Mouse (Mus musculus) spleen, embryonic (tissue): ENCODE results near the gene Aym1.
"Not testable (repeated sequence)": the region's sequence is repeated elsewhere in the genome, so short reads cannot be mapped to it uniquely, and the experiment has no call there.

Experiments used
- CTCF ChIA-PET: fragments of 350-600 bp; sonication (Branson Sonifier 250); formaldehyde crosslinking; loops from one replicate; lab custom pipeline; 2022; lab: Charles Lee

The Aym1 gene

GRCm38 (mm10) chr5:113352636-113353035 is 4.5 kb upstream of the Aym1 start:
- CTCF ChIA-PET, result no interaction called here

- CTCF ChIA-PET, result no interaction called here
Observed at GRCm38 (mm10) chr5:113354311-113354710, 2.8 kb upstream of the Aym1 start.

GRCm38 (mm10) chr5:113357656-113358055 is 562 bp downstream of the Aym1 start:
- CTCF ChIA-PET, result interaction anchor here (0.6 kb wide), 2 partner anchors 13 to 899 kb away, joined by 3 read pairs; no protein-coding TSS in a partner anchor

GRCm38 (mm10) chr5:113358833-113359232 is 1.7 kb downstream of the Aym1 start:
- CTCF ChIA-PET, result no interaction called here

GRCm38 (mm10) chr5:113361283-113361682 is 4.2 kb downstream of the Aym1 start:
- CTCF ChIA-PET, result no interaction called here

- CTCF ChIA-PET, result no interaction called here
Observed at GRCm38 (mm10) chr5:113362258-113362996, 5.3 kb downstream of the Aym1 start.

- CTCF ChIA-PET, result interaction anchor here (0.6 kb wide), 1 partner anchor 739 kb away, joined by 7 read pairs; no protein-coding TSS in a partner anchor
Observed at GRCm38 (mm10) chr5:113363177-113363576, 6.1 kb downstream of the Aym1 start.

GRCm38 (mm10) chr5:113365921-113366320 is 8.8 kb downstream of the Aym1 start:
- CTCF ChIA-PET, result no interaction called here

GRCm38 (mm10) chr5:113367726-113368125 is 10.6 kb downstream of the Aym1 start:
- CTCF ChIA-PET, result not testable (repeated sequence)

- CTCF ChIA-PET, result no interaction called here
Observed at GRCm38 (mm10) chr5:113369262-113369868, 12.3 kb downstream of the Aym1 start.

GRCm38 (mm10) chr5:113372449-113372848 is 15.4 kb downstream of the Aym1 start:
- CTCF ChIA-PET, result no interaction called here

GRCm38 (mm10) chr5:113372995-113373950 is 16.2 kb downstream of the Aym1 start:
- CTCF ChIA-PET, result no interaction called here

- CTCF ChIA-PET, result interaction anchor here (0.6 kb wide), 1 partner anchor 358 kb away, joined by 3 read pairs; no protein-coding TSS in a partner anchor
Observed at GRCm38 (mm10) chr5:113374290-113374689, 17.2 kb downstream of the Aym1 start.

GRCm38 (mm10) chr5:113375783-113376182 is 18.7 kb downstream of the Aym1 start:
- CTCF ChIA-PET, result interaction anchor here (0.7 to 1.3 kb wide), 2 partner anchors 219 to 349 kb away, joined by 4 read pairs; partner anchors contain the start of gene 1700069L16Rik

- CTCF ChIA-PET, result interaction anchor here (1.3 kb wide), 1 partner anchor 348 kb away, joined by 4 read pairs; the partner anchor contains the start of gene 1700069L16Rik
Observed at GRCm38 (mm10) chr5:113376292-113376691, 19.2 kb downstream of the Aym1 start.

GRCm38 (mm10) chr5:113379416-113379815 is 22.3 kb downstream of the Aym1 start:
- CTCF ChIA-PET, result no interaction called here

- CTCF ChIA-PET, result no interaction called here
Observed at GRCm38 (mm10) chr5:113380553-113380952, 23.5 kb downstream of the Aym1 start.

GRCm38 (mm10) chr5:113382580-113382979 is 25.5 kb downstream of the Aym1 start:
- CTCF ChIA-PET, result no interaction called here

- CTCF ChIA-PET, result no interaction called here
Observed at GRCm38 (mm10) chr5:113393766-113394165, 36.7 kb downstream of the Aym1 start.

GRCm38 (mm10) chr5:113396286-113396934 is 39.3 kb downstream of the Aym1 start:
- CTCF ChIA-PET, result no interaction called here
